Comparison of ENCODE assay signal across 8 mouse cellular contexts in genomic region chr7:143505411-143505810, GRCm38 (mm10). TPM values are rescaled to one million over a fixed set of nuclear protein-coding genes. Genes with fewer than 3 reads are reported as not detected.
A peak's percentile ranks its signal among the peaks of the same experiment; 100 is the strongest.
DNase-seq lines count a peak whose midpoint lies in the region.
"Had no signal": no experiment of that assay in that cellular context is flagged by ENCODE, and none has a peak within 500 bp of the region (broad histone marks: within the 10 kb centered on the region; RNA-seq: fewer than 3 reads in every experiment).

No protein-coding gene starts in this region.

- DNase-seq in ES-CJ7 (ENCODE audit: low read depth, low spot score) (peak; percentile 67), MEL-GATA-1-ER (ENCODE audit: extremely low read depth, low read depth) (peak; percentile 30), ZHBTc4 (ENCODE audit: low read depth, low spot score) (peak; percentile 24)
- DNase-seq in Muller cell, postnatal 12 days (ENCODE audit: inconsistent ontology term): no peak
- no peak for DNase-seq in cerebellum, adult 9-10 months
- DNase-seq in layer of hippocampus, postnatal 25 days (ENCODE audit: extremely low spot score in 1 of 2, low spot score in 1 of 2): no peak

RNA-seq across cellular contexts. Expression of gene Phlda2, which starts 2.5 kb away (rescaled TPM):
- total RNA-seq in layer of hippocampus, postnatal 25 days (2021): not detected
- total RNA-seq: CH12.LX had no signal

RNA-seq across cellular contexts. Expression of gene Slc22a18, which starts 31.9 kb away (rescaled TPM):
- under 1 TPM in 1 of 2 experiments, not detected in 1; 0.20 TPM for total RNA-seq in layer of hippocampus, postnatal 25 days (2021)

RNA-seq across cellular contexts. Expression of gene Nap1l4, which starts 43.5 kb away (rescaled TPM):
- total RNA-seq in layer of hippocampus, postnatal 25 days (2021): 100 to 1,000 TPM; 114 to 125 TPM

RNA-seq across cellular contexts. Expression of gene Cdkn1c, which starts 44.6 kb away (rescaled TPM):
- 1 to 10 TPM; 6.8 to 8.7 TPM for total RNA-seq in layer of hippocampus, postnatal 25 days (2021)
- total RNA-seq: CH12.LX, G1E had no signal

Comparison
In these comparisons a context has a peak if more than half of its experiments do, and no peak if none do; other contexts are left out.
1. DNase-seq: peak in ES-CJ7 (single experiment), MEL-GATA-1-ER (single experiment) and ZHBTc4 (single experiment); none in Muller cell, postnatal 12 days (single experiment), cerebellum, adult 9-10 months (single experiment) and layer of hippocampus, postnatal 25 days (0 of 2).